Mouse (Mus musculus): ENCODE measurements around the gene Esp36. TPM values are rescaled to one million over a fixed set of nuclear protein-coding genes. Genes with fewer than 3 reads are reported as not detected.
"Not testable (repeated sequence)": the region's sequence is repeated elsewhere in the genome, so short reads cannot be mapped to it uniquely, and the experiment has no call there.

The Esp36 gene
- not detected in 2 replicates for polyA plus RNA-seq (2016; fragmentation: Nextera tagmentation; extraction: Ambion mirVana)

GRCm38 (mm10) chr17:38420085-38420484 lies at the start of gene Esp36:
Gene Esp36 (minus strand): TSS chr17:38420185.
- H3K4me3 ChIP-seq = no peak within 1 kb of the TSS
- H3K27me3 ChIP-seq (ENCODE audit: insufficient read depth, poor library complexity, severe bottlenecking) = no peaks in the 10 kb centered on the region
- no peak for DNase-seq (ENCODE audit: low spot score)
- no peaks in the 10 kb centered on the region for H3K4me1 ChIP-seq (replicated peaks)
- no peak within 1 kb of the TSS for H3K27ac ChIP-seq
- no peaks in the 10 kb centered on the region for H3K36me3 ChIP-seq
- 80% methylated on average over 2 of the region's 2 CpGs for WGBS
- no peaks in the 10 kb centered on the region; the same call in 1 of the 2 replicates for H3K9me3 ChIP-seq

- DNase-seq (ENCODE audit: low spot score); H3K36me3 ChIP-seq; H3K27ac ChIP-seq; H3K9me3 ChIP-seq; H3K4me1 ChIP-seq (replicated peaks); H3K4me3 ChIP-seq; H3K27me3 ChIP-seq (ENCODE audit: insufficient read depth, poor library complexity, severe bottlenecking): not testable (repeated sequence)
Observed at GRCm38 (mm10) chr17:38456206-38456605, 36.2 kb upstream of the Esp36 start.

- Histone ChIP-seq H3K27me3 (ENCODE audit: insufficient read depth, poor library complexity, severe bottlenecking) (no peaks in the 10 kb centered on the region), H3K36me3 (no peaks in the 10 kb centered on the region), H3K9me3 (peaks cover 13% of the 10 kb centered on the region), H3K27ac (no peak overlapping the region), H3K4me1 (replicated peaks) (no peaks in the 10 kb centered on the region), H3K4me3 (no peak overlapping the region)
- WGBS = 94% methylated on average over 2 of the region's 2 CpGs
- DNase-seq (ENCODE audit: low spot score) = no peak
Observed at GRCm38 (mm10) chr17:38450688-38451087, 30.7 kb upstream of the Esp36 start.

DNA sequence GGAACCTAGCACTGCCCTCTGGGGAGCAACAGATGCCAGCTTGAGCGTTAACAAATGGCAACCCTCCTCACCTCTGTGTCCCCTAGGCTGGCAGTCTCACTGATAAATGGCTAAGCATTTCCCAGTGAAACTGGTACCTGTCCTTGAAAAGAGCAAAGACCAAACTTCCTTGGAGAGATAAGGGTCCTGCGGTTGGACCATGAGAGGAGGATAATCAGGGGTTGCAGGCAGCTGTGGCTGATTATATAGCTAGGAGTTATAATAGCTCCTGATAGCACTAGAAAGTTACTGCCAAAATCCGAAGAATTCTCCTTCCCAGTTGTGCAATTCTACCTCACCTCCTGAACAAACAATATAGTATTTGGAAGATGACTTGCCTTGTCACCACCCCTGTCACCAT lies 13.8 kb downstream of the Esp36 start:
- no peak for DNase-seq (ENCODE audit: low spot score)
- WGBS = 78% methylated on average over 3 of the region's 3 CpGs
- H3K9me3 ChIP-seq = peaks cover 16% of the 10 kb centered on the region
- no peaks in the 10 kb centered on the region for H3K4me1 ChIP-seq (replicated peaks)
- no peaks in the 10 kb centered on the region for H3K27me3 ChIP-seq (ENCODE audit: insufficient read depth, poor library complexity, severe bottlenecking)
- H3K27ac ChIP-seq = no peak overlapping the region
- H3K36me3 ChIP-seq = no peaks in the 10 kb centered on the region
- no peak overlapping the region for H3K4me3 ChIP-seq

GRCm38 (mm10) chr17:38391821-38392220 lies 28.2 kb downstream of the Esp36 start:
- Histone ChIP-seq H3K27me3 (ENCODE audit: insufficient read depth, poor library complexity, severe bottlenecking) (no peaks in the 10 kb centered on the region), H3K36me3 (no peaks in the 10 kb centered on the region), H3K9me3 (peaks cover 6% of the 10 kb centered on the region; the same call in 1 of the 2 replicates), H3K4me1 (replicated peaks) (no peaks in the 10 kb centered on the region), H3K27ac (no peak overlapping the region), H3K4me3 (no peak overlapping the region)
- DNase-seq (ENCODE audit: low spot score) = no peak
- WGBS = 70% methylated on average over 2 of the region's 2 CpGs

Other genes starting within 250 kb of the Esp36 start
- not detected in 2 replicates for gene Olfr134, start 248.8 kb downstream of the Esp36 start, polyA plus RNA-seq (2016; fragmentation: Nextera tagmentation; extraction: Ambion mirVana)
- not detected in 2 replicates for gene Olfr135, start 215.8 kb downstream of the Esp36 start, polyA plus RNA-seq (2016; fragmentation: Nextera tagmentation; extraction: Ambion mirVana)
- gene Olfr138, start 159.2 kb downstream of the Esp36 start, polyA plus RNA-seq (2016; fragmentation: Nextera tagmentation; extraction: Ambion mirVana) = not detected in 2 replicates
- not detected in 2 replicates for gene Olfr137, start 112.6 kb downstream of the Esp36 start, polyA plus RNA-seq (2016; fragmentation: Nextera tagmentation; extraction: Ambion mirVana)
- not detected in 2 replicates for gene Olfr136, start 90.4 kb downstream of the Esp36 start, polyA plus RNA-seq (2016; fragmentation: Nextera tagmentation; extraction: Ambion mirVana)
- not detected in 2 replicates for gene Esp34, start 134.0 kb upstream of the Esp36 start, polyA plus RNA-seq (2016; fragmentation: Nextera tagmentation; extraction: Ambion mirVana)
- not detected in 2 replicates for gene Esp31, start 219.3 kb upstream of the Esp36 start, polyA plus RNA-seq (2016; fragmentation: Nextera tagmentation; extraction: Ambion mirVana)

All from hindbrain, embryonic 10.5 days (tissue).